Mouse (Mus musculus): ENCODE data around the gene Dennd5b. TPM values are rescaled to one million over a fixed set of nuclear protein-coding genes. Genes with fewer than 3 reads are reported as not detected.
"Not testable (repeated sequence)": the region's sequence is repeated elsewhere in the genome, so short reads cannot be mapped to it uniquely, and the experiment has no call there.

Gene Dennd5b
- polyA plus RNA-seq, 1 experiment from 2014 or later, result 7.6 TPM

DNA sequence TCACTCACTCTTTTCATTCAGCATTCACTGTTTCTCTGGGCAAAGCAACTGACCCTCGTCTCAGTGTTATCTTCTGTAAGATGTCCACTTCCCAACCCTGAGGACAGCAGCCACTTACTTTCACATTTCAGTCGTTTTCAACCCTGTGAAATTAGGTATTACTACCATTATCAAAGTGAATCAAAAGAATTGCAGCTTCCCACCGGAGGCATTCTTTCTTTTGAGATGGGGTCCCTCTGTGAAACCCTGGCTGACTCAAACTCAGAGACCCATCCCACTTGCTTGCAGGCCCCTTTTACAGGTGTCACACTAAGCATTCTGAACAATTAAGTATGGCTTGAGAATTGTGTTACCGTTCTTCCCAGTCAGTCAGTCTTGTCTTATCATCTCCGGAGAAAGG lies 159.6 kb downstream of the Dennd5b start:
- H3K4me3 ChIP-seq (ENCODE audit: low read depth, low read length), result no peak overlapping the region
- ATAC-seq (replicated peaks; ENCODE audit: insufficient number of reproducible peaks, low FRiP score, low TSS enrichment, low read depth) (no peak), DNase-seq (ENCODE audit: low spot score) (no peak)
- H3K36me3 ChIP-seq (replicated peaks; ENCODE audit: control insufficient read depth, insufficient read depth, low read depth, low read length), result no peaks in the 10 kb centered on the region; the same call in 1 of the 2 replicates
- 57% methylated on average over 5 of the region's 5 CpGs for WGBS
- H3K4me1 ChIP-seq (ENCODE audit: control insufficient read depth, insufficient read depth, low read length), result no peaks in the 10 kb centered on the region
- no peaks in the 10 kb centered on the region for H3K9me3 ChIP-seq (replicated peaks; ENCODE audit: control insufficient read depth, low read length)
- no peaks in the 10 kb centered on the region for H3K27me3 ChIP-seq (ENCODE audit: control insufficient read depth, insufficient read depth, low read length)
- no peak overlapping the region for H3K9ac ChIP-seq (replicated peaks; ENCODE audit: low read length)
- no peak overlapping the region for H3K4me2 ChIP-seq (ENCODE audit: low read depth, low read length)
- H3K27ac ChIP-seq (replicated peaks; ENCODE audit: low read depth, low read length), result no peak overlapping the region

- not testable (repeated sequence) for H3K4me2 ChIP-seq (ENCODE audit: low read depth, low read length); H3K27me3 ChIP-seq (ENCODE audit: control insufficient read depth, insufficient read depth, low read length); ATAC-seq (replicated peaks; ENCODE audit: insufficient number of reproducible peaks, low FRiP score, low TSS enrichment, low read depth); H3K36me3 ChIP-seq (replicated peaks; ENCODE audit: control insufficient read depth, insufficient read depth, low read depth, low read length); H3K4me1 ChIP-seq (ENCODE audit: control insufficient read depth, insufficient read depth, low read length); H3K9ac ChIP-seq (replicated peaks; ENCODE audit: low read length); H3K9me3 ChIP-seq (replicated peaks; ENCODE audit: control insufficient read depth, low read length); H3K4me3 ChIP-seq (ENCODE audit: low read depth, low read length); DNase-seq (ENCODE audit: low spot score); H3K27ac ChIP-seq (replicated peaks; ENCODE audit: low read depth, low read length)
- WGBS, result 80% methylated on average over 2 of the region's 3 CpGs
These were observed 161.1 kb downstream of the Dennd5b start for GRCm38 (mm10) chr6:148940383-148940782.

Other genes starting within 250 kb of the Dennd5b start
- gene Caprin2, start 205.4 kb downstream of the Dennd5b start, polyA plus RNA-seq (2014; fragmentation: Nextera tagmentation; extraction: Ambion mirVana), result 12.8 and 13.9 TPM in 2 replicates
- gene Sinhcaf, start 155.2 kb downstream of the Dennd5b start, polyA plus RNA-seq (2014; fragmentation: Nextera tagmentation; extraction: Ambion mirVana), result 254 and 263 TPM in 2 replicates
- not detected in 2 replicates for gene Gm10203, start 28.5 kb upstream of the Dennd5b start, polyA plus RNA-seq (2014; fragmentation: Nextera tagmentation; extraction: Ambion mirVana)
- 11.4 and 12.2 TPM in 2 replicates for gene Etfbkmt, start 38.2 kb upstream of the Dennd5b start, polyA plus RNA-seq (2014; fragmentation: Nextera tagmentation; extraction: Ambion mirVana)
- gene Amn1, start 87.0 kb upstream of the Dennd5b start, polyA plus RNA-seq (2014; fragmentation: Nextera tagmentation; extraction: Ambion mirVana), result 42.0 and 50.4 TPM in 2 replicates
- 48.6 and 51.0 TPM in 2 replicates for gene Resf1, start 207.7 kb upstream of the Dennd5b start, polyA plus RNA-seq (2014; fragmentation: Nextera tagmentation; extraction: Ambion mirVana)

All from embryonic facial prominence, embryonic 11.5 days (tissue).